Mouse (Mus musculus) forebrain, postnatal 0 days (tissue): ENCODE results near the gene Ndufb3. TPM values are rescaled to one million over a fixed set of nuclear protein-coding genes. Genes with fewer than 3 reads are reported as not detected.

Source experiments
- ATAC-seq: fragments of 200-750 bp; cut with Nextera tagmentation; 2 replicates; pipeline ENCODE4 v1.8.0; 2017; ENCODE audit warnings: mild to moderate bottlenecking, moderate library complexity
- DNase-seq: peaks from one replicate; pipeline ENCODE4 v3.0.0-alpha.2; 2015
- H3K27ac ChIP-seq: fragments of 300-500 bp; sonication (generic); 2 replicates; pipeline ENCODE4 v1.5.1; 2014; ENCODE audit warnings: low read depth, mild to moderate bottlenecking, antibody characterized with exemption, low read length, moderate library complexity, mixed read lengths
- H3K27me3 ChIP-seq: fragments of 300-500 bp; sonication (generic); 2 replicates; pipeline ENCODE4 v1.6.1; 2014; ENCODE audit warnings: mild to moderate bottlenecking, low read length, mixed read lengths; ENCODE audit not compliant: insufficient read depth
- H3K36me3 ChIP-seq: fragments of 300-500 bp; sonication (generic); 2 replicates; pipeline ENCODE4 v1.6.1; 2014; ENCODE audit warnings: mild to moderate bottlenecking, moderate library complexity; ENCODE audit not compliant: insufficient read depth
- H3K4me1 ChIP-seq: fragments of 300-500 bp; sonication (generic); 2 replicates; pipeline ENCODE4 v1.6.1; 2014; ENCODE audit warnings: antibody characterized with exemption; ENCODE audit not compliant: insufficient read depth
- H3K4me2 ChIP-seq: fragments of 300-500 bp; sonication (generic); 2 replicates; pipeline ENCODE4 v1.6.1; 2014; ENCODE audit warnings: low read depth, mild to moderate bottlenecking, moderate library complexity
- H3K4me3 ChIP-seq: fragments of 300-500 bp; sonication (generic); 2 replicates; pipeline ENCODE4 v1.5.1; 2014; ENCODE audit warnings: low read depth, low read length, mixed read lengths
- H3K9ac ChIP-seq: fragments of 300-500 bp; sonication (generic); 2 replicates; pipeline ENCODE4 v1.6.1; 2014; ENCODE audit warnings: mild to moderate bottlenecking
- H3K9me3 ChIP-seq: fragments of 300-500 bp; sonication (generic); 2 replicates; pipeline ENCODE4 v1.6.1; 2016; ENCODE audit warnings: low read length
- CTCF ChIP-seq: sonication (generic); IDR thresholded peaks from 2 replicates; pipeline ENCODE4 v1.5.1; 2016; ENCODE audit warnings: antibody characterized with exemption, control low read depth, low read depth
- WGBS: fragments of 180-500 bp; shearing (Covaris S2); extraction: QIAGEN DNeasy Blood & Tissue Kit; methylation state at CpG from one replicate; pipeline ENCODE4 v1.1.7; 2014; 5-methylcytosine and 5-hydroxymethylcytosine counted together
- polyA plus RNA-seq: library from polyadenylated mRNA; unstranded; fragments of >200 nt; fragmentation: Nextera tagmentation; extraction: Ambion mirVana; gene quantifications from 2 replicates; pipeline ENCODE4 v1.2.1, GENCODE M21; 2015
- total RNA-seq: library from RNA; depleted of rRNA; stranded (reverse); fragments of >200 nt; gene quantifications from 2 replicates; pipeline ENCODE4 v1.2.3, GENCODE M21; 2014

The Ndufb3 gene
- total and polyA plus RNA-seq, 2 experiments from 2014 or later, result 98.4 to 198 TPM

GRCm38 (mm10) chr1:58570437-58570836 lies 15.7 kb upstream of the Ndufb3 start:
- no peaks in the 10 kb centered on the region for H3K36me3 ChIP-seq
- no peaks in the 10 kb centered on the region for H3K4me1 ChIP-seq
- no peak overlapping the region for H3K27ac ChIP-seq
- ATAC-seq (no peak), DNase-seq (no peak)
- H3K9me3 ChIP-seq, result no peaks in the 10 kb centered on the region
- TF ChIP-seq CTCF, result no peak
- H3K4me3 ChIP-seq, result no peak overlapping the region
- H3K27me3 ChIP-seq, result no peaks in the 10 kb centered on the region
- H3K9ac ChIP-seq, result no peak overlapping the region
- WGBS, result 49% methylated on average over 4 of the region's 4 CpGs
- no peak overlapping the region for H3K4me2 ChIP-seq

DNA sequence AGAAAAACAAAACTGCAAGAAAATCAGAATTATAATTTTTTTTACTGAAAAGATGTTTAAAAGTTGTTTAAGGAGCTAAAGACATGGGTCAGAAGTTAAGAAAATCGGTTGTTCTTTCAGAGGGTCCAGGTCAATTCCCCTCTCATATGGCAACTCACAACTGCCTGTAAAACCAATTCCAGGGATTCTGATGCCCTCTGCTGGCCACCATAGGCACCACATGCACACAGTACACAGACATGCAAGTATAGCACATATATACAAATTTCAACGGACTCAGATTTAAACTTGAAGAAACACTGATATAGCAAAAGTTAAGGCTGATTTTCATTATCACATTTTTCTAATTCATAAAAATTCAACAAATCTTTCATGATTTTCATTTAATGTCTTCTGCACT lies 7.0 kb upstream of the Ndufb3 start:
- Histone ChIP-seq H3K9ac (no peak overlapping the region), H3K36me3 (no peaks in the 10 kb centered on the region), H3K4me2 (no peak overlapping the region), H3K27me3 (no peaks in the 10 kb centered on the region), H3K9me3 (no peaks in the 10 kb centered on the region), H3K4me1 (no peaks in the 10 kb centered on the region), H3K27ac (no peak overlapping the region), H3K4me3 (no peak overlapping the region)
- peak; percentile 63 for TF ChIP-seq CTCF
- ATAC-seq (no peak), DNase-seq (peak; percentile 23)
- 86% methylated on average over 2 of the region's 2 CpGs for WGBS

- H3K4me3 ChIP-seq, result no peak overlapping the region
- DNase-seq (peak; percentile 10), ATAC-seq (no peak)
- H3K9ac ChIP-seq, result no peak overlapping the region
- peaks cover 7% of the 10 kb centered on the region; the same call in 1 of the 2 replicates for H3K4me1 ChIP-seq
- 71% methylated on average over 1 of the region's 1 CpGs for WGBS
- H3K27ac ChIP-seq, result no peak overlapping the region
- no peaks in the 10 kb centered on the region for H3K27me3 ChIP-seq
- TF ChIP-seq CTCF, result no peak
- H3K9me3 ChIP-seq, result no peaks in the 10 kb centered on the region
- H3K36me3 ChIP-seq, result no peaks in the 10 kb centered on the region
- no peak overlapping the region for H3K4me2 ChIP-seq
Measured at GRCm38 (mm10) chr1:58582611-58583010, 3.6 kb upstream of the Ndufb3 start.

GRCm38 (mm10) chr1:58584271-58584670 lies 1.9 kb upstream of the Ndufb3 start:
- DNase-seq (peak; percentile 13), ATAC-seq (no peak)
- peaks cover 8% of the 10 kb centered on the region; the same call in 1 of the 2 replicates for H3K4me1 ChIP-seq
- no peak overlapping the region for H3K4me3 ChIP-seq
- H3K9me3 ChIP-seq, result no peaks in the 10 kb centered on the region
- WGBS, result 80% methylated on average over 1 of the region's 1 CpGs
- no peak overlapping the region for H3K27ac ChIP-seq
- H3K9ac ChIP-seq, result no peak overlapping the region
- TF ChIP-seq CTCF, result peak; percentile 40
- H3K4me2 ChIP-seq, result no peak overlapping the region
- no peaks in the 10 kb centered on the region for H3K36me3 ChIP-seq
- H3K27me3 ChIP-seq, result no peaks in the 10 kb centered on the region

- H3K4me2 ChIP-seq, result peak overlapping the region; percentile 75
- peak; percentile 24 for DNase-seq
- peak overlapping the region; percentile 82 for H3K9ac ChIP-seq
- 5% methylated on average over 35 of the region's 36 CpGs for WGBS
- no peak for TF ChIP-seq CTCF
- no peaks in the 10 kb centered on the region for H3K36me3 ChIP-seq
- H3K9me3 ChIP-seq, result no peaks in the 10 kb centered on the region
- peak overlapping the region; percentile 91 for H3K27ac ChIP-seq
- peaks cover 8% of the 10 kb centered on the region; the same call in 1 of the 2 replicates for H3K4me1 ChIP-seq
- peak overlapping the region; percentile 92 for H3K4me3 ChIP-seq
- no peaks in the 10 kb centered on the region for H3K27me3 ChIP-seq
- ATAC-seq, result peak; percentile 72
Measured at GRCm38 (mm10) chr1:58585373-58586170, 612 bp upstream of the Ndufb3 start.

DNA sequence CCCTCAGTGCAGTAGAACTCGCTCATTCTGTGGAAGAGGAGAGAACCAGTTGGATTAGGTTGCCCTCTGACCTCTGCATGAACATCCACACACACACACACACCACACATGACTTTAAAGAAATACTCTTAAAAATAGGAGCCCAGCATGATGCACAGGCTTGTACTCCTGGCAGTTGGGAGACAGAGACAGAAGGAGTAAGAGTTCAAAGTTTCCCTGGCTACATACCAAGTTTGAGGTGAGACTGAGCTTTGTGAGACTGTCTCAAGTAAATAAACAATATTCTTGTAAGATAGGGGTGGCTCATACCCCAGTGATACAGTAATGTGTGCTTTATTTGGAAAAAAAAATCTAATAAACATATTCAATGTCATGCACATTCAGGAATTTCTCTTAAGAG lies 1.3 kb downstream of the Ndufb3 start:
- WGBS, result 96% methylated on average over 1 of the region's 1 CpGs
- H3K4me3 ChIP-seq, result no peak overlapping the region
- ATAC-seq (no peak), DNase-seq (no peak)
- H3K4me2 ChIP-seq, result peak overlapping the region; percentile 75; the same call in 1 of the 2 replicates
- H3K4me1 ChIP-seq, result peaks cover 8% of the 10 kb centered on the region; the same call in 1 of the 2 replicates
- H3K27ac ChIP-seq, result no peak overlapping the region
- H3K36me3 ChIP-seq, result peaks cover 6% of the 10 kb centered on the region; the same call in 1 of the 2 replicates
- peak overlapping the region; percentile 82; the same call in 1 of the 2 replicates for H3K9ac ChIP-seq
- TF ChIP-seq CTCF, result no peak
- no peaks in the 10 kb centered on the region for H3K9me3 ChIP-seq
- no peaks in the 10 kb centered on the region for H3K27me3 ChIP-seq

DNA sequence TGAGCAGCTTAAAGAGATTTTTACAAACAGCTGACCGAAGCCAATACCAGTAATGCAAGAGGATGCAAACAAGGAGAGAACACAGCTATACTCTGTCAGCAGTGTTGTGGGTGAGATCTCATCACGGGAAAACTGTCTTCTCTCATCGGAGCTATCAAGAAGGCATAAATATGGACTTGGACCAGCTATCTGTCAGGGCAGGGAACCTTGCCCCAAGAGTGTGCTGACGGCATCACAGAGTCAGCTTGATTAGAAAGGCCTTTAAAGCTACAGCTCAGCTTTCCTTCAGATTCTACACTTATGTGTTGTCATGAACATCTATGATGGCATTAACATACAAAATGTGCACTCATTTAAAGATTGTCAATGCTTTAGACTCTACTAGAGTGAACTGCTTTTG lies 16.5 kb downstream of the Ndufb3 start:
- Histone ChIP-seq H3K27ac (no peak overlapping the region), H3K4me2 (no peak overlapping the region), H3K27me3 (no peaks in the 10 kb centered on the region), H3K4me1 (no peaks in the 10 kb centered on the region), H3K9me3 (no peaks in the 10 kb centered on the region), H3K9ac (no peak overlapping the region), H3K4me3 (no peak overlapping the region), H3K36me3 (no peaks in the 10 kb centered on the region)
- 87% methylated on average over 4 of the region's 4 CpGs for whole genome bisulfite sequencing
- TF ChIP-seq CTCF, result no peak
- ATAC-seq (no peak), DNase-seq (no peak)
